Mouse (Mus musculus): Measurements from ENCODE around the gene Zfp653. TPM values are rescaled to one million over a fixed set of nuclear protein-coding genes. Genes with fewer than 3 reads are reported as not detected.

Gene Zfp653
- total RNA-seq, 2 experiments from 2014 or later: 19.4 to 22.7 TPM

GRCm38 (mm10) chr9:22035300-22036044 lies 35.7 kb downstream of the Zfp653 start:
- DNase-seq (ENCODE audit: low spot score in 2 of 2): no peak

- no peak for DNase-seq (ENCODE audit: low spot score in 2 of 2)
Measured at GRCm38 (mm10) chr9:22030386-22030785, 40.8 kb downstream of the Zfp653 start.

GRCm38 (mm10) chr9:22028467-22028866 lies 42.7 kb downstream of the Zfp653 start:
- DNase-seq (ENCODE audit: low spot score in 2 of 2): no peak

- DNase-seq (ENCODE audit: low spot score in 2 of 2): no peak
Measured at GRCm38 (mm10) chr9:22024592-22024991, 46.6 kb downstream of the Zfp653 start.

- no peak for DNase-seq (ENCODE audit: low spot score in 2 of 2)
Measured at GRCm38 (mm10) chr9:22017208-22017825, 53.9 kb downstream of the Zfp653 start.

- DNase-seq (ENCODE audit: low spot score in 2 of 2): no peak
Measured at GRCm38 (mm10) chr9:22016245-22016644, 54.9 kb downstream of the Zfp653 start.

GRCm38 (mm10) chr9:22012731-22013130 lies 58.4 kb downstream of the Zfp653 start:
- DNase-seq (ENCODE audit: low spot score in 2 of 2): no peak

- DNase-seq (ENCODE audit: low spot score in 2 of 2): no peak
Measured at GRCm38 (mm10) chr9:22011055-22011454, 60.1 kb downstream of the Zfp653 start.

Small RNAs within 50 kb of the gene (microRNA-seq; reads per million reads assigned to microRNA genes)
- gene Mir7084: 0 to 0.28 reads per million in 2 experiments

Other genes with a start within 250 kb of the Zfp653 start
- not detected for gene Angptl8, start 235.9 kb downstream of the Zfp653 start, total RNA-seq (2021)
- gene Dock6, start 218.7 kb downstream of the Zfp653 start, total RNA-seq (2021): 10 to 100 TPM; 24.5 to 24.7 TPM
- gene Rab3d, start 153.2 kb downstream of the Zfp653 start, total RNA-seq (2021): 10 to 100 TPM; 22.6 to 24.2 TPM
- 10 to 100 TPM; 13.8 to 14.2 TPM for gene Ccdc159, start 143.9 kb downstream of the Zfp653 start, total RNA-seq (2021)
- 10 to 100 TPM; 35.7 to 37.0 TPM for gene Tmem205, start 143.8 kb downstream of the Zfp653 start, total RNA-seq (2021)
- 100 to 1,000 TPM; 350 to 352 TPM for gene Plppr2, start 134.3 kb downstream of the Zfp653 start, total RNA-seq (2021)
- gene Swsap1, start 115.6 kb downstream of the Zfp653 start, total RNA-seq (2021): 10 to 100 TPM; 14.4 to 15.2 TPM
- gene Epor, start 107.9 kb downstream of the Zfp653 start, total RNA-seq (2021): 1 to 10 TPM; 2.6 to 3.3 TPM
- gene Rgl3, start 81.9 kb downstream of the Zfp653 start, total RNA-seq (2021): 1 to 10 TPM; 1.2 to 1.3 TPM
- 1 to 10 TPM; 6.1 to 6.8 TPM for gene Ccdc151, start 68.7 kb downstream of the Zfp653 start, total RNA-seq (2021)
- gene Prkcsh, start 68.6 kb downstream of the Zfp653 start, total RNA-seq (2021): 100 to 1,000 TPM; 105 to 110 TPM
- gene Elavl3, start 19.4 kb downstream of the Zfp653 start, total RNA-seq (2021): 100 to 1,000 TPM; 176 to 178 TPM
- gene Gm49318, start 117 bp downstream of the Zfp653 start, total RNA-seq (2021): 1 to 10 TPM; 1.5 to 2.8 TPM
- 10 to 100 TPM; 42.4 to 45.7 TPM for gene Ecsit, start 14.1 kb upstream of the Zfp653 start, total RNA-seq (2021)
- 1 to 10 TPM in 1 of 2 experiments, under 1 TPM in 1; 0.45 to 1.4 TPM for gene Cnn1, start 27.8 kb upstream of the Zfp653 start, total RNA-seq (2021)
- 10 to 100 TPM; 57.0 to 58.0 TPM for gene Elof1, start 45.8 kb upstream of the Zfp653 start, total RNA-seq (2021)
- gene Acp5, start 64.3 kb upstream of the Zfp653 start, total RNA-seq (2021): under 1 TPM; 0.44 to 0.86 TPM
- 10 to 100 TPM; 49.1 to 51.0 TPM for gene Pigyl, start 85.5 kb upstream of the Zfp653 start, total RNA-seq (2021)
- under 1 TPM; 0.12 TPM for gene Zfp872, start 116.7 kb upstream of the Zfp653 start, total RNA-seq (2021)
- gene Zfp809, start 154.3 kb upstream of the Zfp653 start, total RNA-seq (2021): 10 to 100 TPM; 19.2 to 20.6 TPM
- gene Zfp599, start 188.5 kb upstream of the Zfp653 start, total RNA-seq (2021): 1 to 10 TPM; 4.8 to 5.2 TPM
- gene Zfp810, start 236.3 kb upstream of the Zfp653 start, total RNA-seq (2021): 10 to 100 TPM; 16.0 to 22.6 TPM

Data from layer of hippocampus, postnatal 14 days (tissue).